Mouse (Mus musculus) small intestine, adult 2 months (tissue): ENCODE measurements around the gene Chadl. TPM values are rescaled to one million over a fixed set of nuclear protein-coding genes. Genes with fewer than 3 reads are reported as not detected.

ENCODE experiments used
- H3K27ac ChIP-seq: fragments of 200-500 bp; 2 replicates; pipeline ENCODE4 v1.5.1; 2012; ENCODE audit warnings: low read depth, low read length, control low read depth, inconsistent platforms; ENCODE audit not compliant: insufficient read depth
- H3K27me3 ChIP-seq: fragments of 200-500 bp; 2 replicates; pipeline ENCODE4 v1.6.1; 2012; ENCODE audit warnings: mild to moderate bottlenecking, moderate library complexity, low read length, inconsistent platforms; ENCODE audit not compliant: control insufficient read depth, insufficient read depth
- H3K36me3 ChIP-seq: fragments of 200-500 bp; 2 replicates; pipeline ENCODE4 v1.6.1; 2012; ENCODE audit warnings: mild to moderate bottlenecking, low read length, control low read depth, inconsistent platforms; ENCODE audit not compliant: control insufficient read depth, insufficient read depth
- H3K4me1 ChIP-seq: fragments of 200-500 bp; 2 replicates; pipeline ENCODE4 v1.6.1; 2012; ENCODE audit warnings: low read length, inconsistent platforms, mixed read lengths; ENCODE audit not compliant: control insufficient read depth, insufficient read depth, insufficient read length
- H3K4me3 ChIP-seq: fragments of 200-500 bp; 2 replicates; pipeline ENCODE4 v1.5.1; 2012; ENCODE audit warnings: low read depth, mild to moderate bottlenecking, control low read depth, inconsistent platforms, low read length, moderate library complexity
- CTCF ChIP-seq: fragments of 200-500 bp; IDR thresholded peaks from 2 replicates; pipeline ENCODE4 v1.5.1; 2012; ENCODE audit warnings: low read depth, mild to moderate bottlenecking, control low read depth, inconsistent platforms, low read length, moderate library complexity, mixed read lengths; ENCODE audit not compliant: insufficient replicate concordance, insufficient read length; ENCODE audit errors: extremely low read depth
- POLR2A ChIP-seq: fragments of 200-500 bp; IDR thresholded peaks from 2 replicates; pipeline ENCODE4 v1.6.1; 2012; ENCODE audit warnings: low read depth, mild to moderate bottlenecking, control low read depth, inconsistent platforms, low read length, moderate library complexity
- WGBS: fragments of 180-500 bp; shearing (Covaris S2); methylation state at CpG from one replicate; pipeline ENCODE4 v1.1.7; 2018; 5-methylcytosine and 5-hydroxymethylcytosine counted together
- polyA plus RNA-seq: library from polyadenylated mRNA; depleted of rRNA; stranded (reverse); fragments of >200 nt; gene quantifications from 2 replicates; pipeline ENCODE4 v1.2.3, GENCODE M21; 2012

The Chadl gene
- polyA plus RNA-seq, 1 experiment: 2.0 TPM

DNA sequence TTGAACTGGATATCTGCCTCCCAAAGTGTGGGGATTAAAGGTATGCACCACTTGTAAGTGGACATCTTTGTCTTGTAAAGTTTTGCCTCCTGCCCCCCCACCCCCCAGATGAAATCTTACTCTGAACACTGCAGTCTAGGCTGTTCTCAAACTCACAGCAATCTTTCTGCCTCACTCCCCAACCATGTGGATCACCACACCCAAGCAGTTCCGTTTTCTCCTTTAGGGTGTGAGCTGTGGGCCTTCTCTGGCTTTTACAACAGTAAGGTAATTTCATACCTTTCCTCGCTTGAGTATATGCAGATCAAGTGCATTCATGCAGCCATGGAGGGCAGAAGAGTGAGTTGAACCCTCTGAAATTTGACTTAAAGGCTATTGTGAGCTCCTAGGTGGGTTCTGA, 3.1 kb upstream of the Chadl start:
- Histone ChIP-seq H3K4me1 (no peaks in the 10 kb centered on the region), H3K36me3 (peaks cover 14% of the 10 kb centered on the region), H3K4me3 (no peak overlapping the region), H3K27ac (no peak overlapping the region), H3K27me3 (no peaks in the 10 kb centered on the region)
- TF ChIP-seq POLR2A: no peak
- no peak for TF ChIP-seq CTCF
- WGBS: 26% methylated on average over 2 of the region's 2 CpGs

DNA sequence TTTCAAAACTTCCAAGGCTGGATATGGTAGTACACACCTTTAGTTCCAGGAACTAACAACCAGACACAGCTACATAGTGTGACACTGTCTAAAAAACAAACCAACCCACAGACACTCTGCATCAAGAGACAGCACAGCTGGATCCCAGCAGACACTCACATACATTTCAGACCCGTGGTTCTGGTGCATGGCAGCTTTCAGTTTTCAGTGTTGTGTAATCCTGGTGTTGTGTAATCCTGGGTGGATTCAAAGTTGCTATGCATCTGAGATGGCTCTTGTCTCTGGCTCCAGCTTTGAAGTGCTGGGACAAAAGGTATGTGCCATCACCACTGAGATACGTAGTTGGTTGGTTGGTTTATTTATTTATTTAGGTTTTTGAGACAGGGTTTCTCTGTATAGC, 1.4 kb upstream of the Chadl start:
- Histone ChIP-seq H3K4me3 (no peak overlapping the region), H3K27ac (no peak overlapping the region), H3K27me3 (peaks cover 13% of the 10 kb centered on the region), H3K4me1 (peaks cover 5% of the 10 kb centered on the region; the same call in 1 of the 2 replicates), H3K36me3 (no peaks in the 10 kb centered on the region)
- WGBS: 44% methylated on average over 2 of the region's 2 CpGs
- TF ChIP-seq CTCF (no peak), POLR2A (no peak)

DNA sequence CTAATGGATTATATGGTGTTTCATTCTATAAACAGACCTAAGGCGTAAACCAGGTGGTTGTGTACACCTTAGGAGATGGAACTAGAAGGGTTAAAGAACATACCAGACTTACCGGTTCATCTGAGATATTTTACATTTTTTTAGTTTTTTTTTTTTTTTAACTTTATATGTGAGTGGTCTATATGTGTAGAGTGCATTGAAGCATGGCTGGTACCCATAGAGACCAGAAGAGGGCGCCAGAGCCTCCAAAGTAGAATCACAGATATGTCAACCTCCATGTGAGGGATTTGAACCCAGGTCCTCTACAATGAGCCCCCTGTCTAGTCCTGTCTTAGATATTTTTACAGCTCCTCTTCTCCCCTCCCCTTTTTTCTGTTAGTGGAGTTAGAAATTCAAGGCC, 760 bp upstream of the Chadl start:
- Histone ChIP-seq H3K36me3 (no peaks in the 10 kb centered on the region), H3K27ac (no peak overlapping the region), H3K27me3 (peaks cover 17% of the 10 kb centered on the region), H3K4me1 (peaks cover 8% of the 10 kb centered on the region; the same call in 1 of the 2 replicates), H3K4me3 (no peak overlapping the region)
- 46% methylated on average over 3 of the region's 3 CpGs for WGBS
- no peak for TF ChIP-seq CTCF
- no peak for TF ChIP-seq POLR2A

DNA sequence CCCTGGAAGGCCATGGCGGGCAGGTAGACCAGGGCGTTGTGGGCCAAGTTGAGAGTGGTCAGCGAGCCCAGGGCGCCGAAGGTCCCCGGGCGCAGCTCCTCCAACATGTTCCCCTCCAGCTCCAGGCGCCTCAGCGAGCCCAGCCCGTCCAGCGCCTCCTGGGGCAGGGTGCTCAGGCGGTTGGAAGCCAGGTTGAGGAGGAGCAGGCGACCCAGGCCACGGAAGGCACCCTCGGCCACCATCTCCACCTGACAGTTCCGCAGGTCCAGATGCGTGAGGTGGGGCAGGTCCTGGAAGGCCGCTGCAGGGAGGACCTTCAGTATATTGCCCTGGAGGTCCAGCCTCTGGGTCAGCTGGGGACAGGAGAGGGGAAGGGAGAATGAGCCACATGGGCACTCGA, 2.2 kb downstream of the Chadl start:
- WGBS: 61% methylated on average over 19 of the region's 19 CpGs
- H3K36me3 ChIP-seq: no peaks in the 10 kb centered on the region
- peaks cover 8% of the 10 kb centered on the region; the same call in 1 of the 2 replicates for H3K4me1 ChIP-seq
- peaks cover 17% of the 10 kb centered on the region for H3K27me3 ChIP-seq
- peak overlapping the region; percentile 73 for H3K4me3 ChIP-seq
- TF ChIP-seq POLR2A: no peak
- TF ChIP-seq CTCF: no peak
- H3K27ac ChIP-seq: no peak overlapping the region

DNA sequence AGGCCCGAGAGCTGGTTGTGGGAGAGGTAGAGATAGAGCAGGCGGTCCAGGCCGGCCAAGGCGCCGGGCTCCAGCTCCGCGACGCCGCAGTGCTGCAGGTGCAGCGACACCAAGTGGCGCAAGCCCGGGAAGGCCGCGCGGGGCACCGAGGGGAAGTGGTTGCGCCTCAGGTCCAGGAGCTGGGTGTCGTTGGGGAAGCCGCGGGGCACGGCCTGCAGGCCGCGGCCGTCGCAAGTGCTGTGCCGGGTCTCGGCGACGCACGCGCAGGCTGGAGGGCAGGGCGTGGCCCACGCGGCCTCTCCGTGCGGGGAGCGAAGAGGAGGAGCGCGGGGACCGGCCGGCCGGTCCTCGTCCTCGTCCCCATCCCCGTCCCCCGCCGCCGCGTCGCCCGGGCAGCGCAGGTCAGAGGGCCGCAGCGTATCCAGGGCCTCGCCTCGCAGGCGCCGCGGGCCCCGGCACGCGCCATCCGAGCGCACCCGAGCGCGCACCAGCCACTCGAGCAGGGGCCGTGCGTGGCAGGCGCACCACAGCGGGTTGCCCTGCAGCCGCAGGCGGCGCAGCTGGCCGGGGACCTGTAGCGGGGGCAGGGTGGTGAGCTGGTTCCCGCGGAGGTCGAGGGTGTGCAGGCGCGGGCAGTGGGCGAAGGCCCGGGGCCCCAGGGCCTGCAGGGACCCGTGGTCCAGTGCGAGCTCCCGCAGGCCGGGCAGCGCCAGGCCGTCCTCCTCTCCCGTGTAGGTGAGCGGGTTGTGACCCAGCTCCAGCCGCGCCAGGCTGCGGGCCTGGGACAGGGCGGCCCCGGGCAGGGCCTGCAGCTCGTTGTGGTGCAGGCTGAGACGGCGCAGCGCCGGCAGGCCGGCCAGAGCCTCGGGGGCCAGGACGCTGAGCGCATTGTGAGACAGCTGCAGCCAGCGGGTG, 2.9 kb downstream of the Chadl start:
- Histone ChIP-seq H3K27me3 (peaks cover 17% of the 10 kb centered on the region), H3K27ac (no peak overlapping the region), H3K36me3 (no peaks in the 10 kb centered on the region), H3K4me3 (peak overlapping the region; percentile 73), H3K4me1 (peaks cover 8% of the 10 kb centered on the region; the same call in 1 of the 2 replicates)
- TF ChIP-seq POLR2A (no peak), CTCF (peak; percentile 59; the same call in 1 of the 2 replicates)
- 2% methylated on average over 103 of the region's 107 CpGs for WGBS

DNA sequence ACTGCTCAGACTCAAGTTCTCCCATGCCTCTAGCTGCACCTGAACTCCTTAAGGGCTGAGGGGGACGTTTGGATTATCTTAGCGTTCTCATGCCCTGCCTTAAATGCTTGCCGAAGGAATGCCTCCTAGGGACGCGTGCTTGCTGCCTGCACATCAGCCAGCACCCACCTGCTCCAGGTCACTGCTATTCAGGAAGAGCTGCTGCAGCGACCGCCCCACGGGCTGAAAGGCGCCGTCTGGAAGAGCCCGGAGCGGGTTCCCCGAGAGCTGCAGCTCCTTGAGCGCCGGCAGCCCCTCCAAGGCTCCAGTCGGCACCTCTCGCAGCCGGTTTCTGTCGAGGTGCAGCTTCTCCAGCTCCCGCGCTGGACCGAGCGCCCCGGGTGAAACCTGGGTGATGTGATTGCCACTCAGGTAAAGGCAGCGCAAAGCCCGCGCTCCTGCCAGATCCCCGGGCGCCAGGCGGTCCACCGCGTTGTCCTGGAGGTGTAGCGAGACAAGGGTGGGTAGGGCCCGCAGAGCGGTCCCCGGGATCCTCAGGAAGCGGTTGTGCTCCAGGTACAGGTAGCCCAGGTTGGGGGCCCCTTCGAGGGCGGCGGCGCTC, 3.6 kb downstream of the Chadl start:
- no peak for TF ChIP-seq CTCF
- no peak for TF ChIP-seq POLR2A
- Histone ChIP-seq H3K4me3 (peak overlapping the region; percentile 73), H3K36me3 (no peaks in the 10 kb centered on the region), H3K27ac (no peak overlapping the region), H3K4me1 (peaks cover 8% of the 10 kb centered on the region; the same call in 1 of the 2 replicates), H3K27me3 (peaks cover 17% of the 10 kb centered on the region)
- WGBS: 3% methylated on average over 41 of the region's 41 CpGs

DNA sequence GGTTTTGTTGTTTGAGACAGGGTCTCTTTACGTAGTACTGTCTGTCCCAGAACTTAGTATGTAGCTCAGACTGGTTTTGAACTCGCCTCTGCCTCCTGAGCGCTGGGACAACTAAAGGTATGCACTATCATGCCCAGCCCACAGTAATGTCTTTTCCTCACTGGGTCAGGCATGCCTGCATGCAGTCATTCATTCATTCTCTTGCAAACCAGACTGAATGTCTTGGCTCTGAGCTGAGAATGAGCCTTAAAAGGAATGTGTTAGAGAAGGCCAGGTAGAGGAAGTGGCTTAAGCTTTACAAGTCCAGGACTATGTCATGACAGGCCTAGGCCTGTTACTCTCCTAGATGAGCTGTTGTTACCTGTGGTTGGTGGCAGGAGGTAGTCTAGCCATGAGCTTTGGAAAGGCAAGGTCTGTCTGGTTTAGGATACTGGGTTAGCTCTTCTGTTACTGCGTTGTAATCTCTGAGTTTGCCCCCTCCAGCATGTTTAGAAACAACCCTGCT, 16.7 kb downstream of the Chadl start:
- WGBS: 96% methylated on average over 4 of the region's 4 CpGs

More for the DNA sequence above, 16.7 kb downstream of the Chadl start:
- no peak overlapping the region for H3K27ac ChIP-seq
- no peak overlapping the region for H3K4me3 ChIP-seq
- no peaks in the 10 kb centered on the region for H3K4me1 ChIP-seq
- peaks cover 41% of the 10 kb centered on the region for H3K36me3 ChIP-seq
- no peaks in the 10 kb centered on the region for H3K27me3 ChIP-seq
- TF ChIP-seq CTCF (no peak), POLR2A (no peak)
